Mouse (Mus musculus): ENCODE data around the gene Grik5.

GRCm38 (mm10) chr7:25082510-25082909 lies 10.4 kb upstream of the Grik5 start:
- TF ChIP-seq GATA1 (IDR thresholded peaks at IDR 0.05; ENCODE audit: low read length): no peak
- TF ChIP-seq TAL1 (IDR thresholded peaks at IDR 0.05; ENCODE audit: low read length): no peak

All from erythroblast, embryonic 14.5 days (primary cell).